Mouse (Mus musculus): ENCODE data around the gene Sh3glb1.

Gene Sh3glb1

GRCm38 (mm10) chr3:144714606-144715005, 5.5 kb downstream of the Sh3glb1 start:
- DNase-seq = no peak

- no peak for DNase-seq
These were observed 6.0 kb downstream of the Sh3glb1 start for GRCm38 (mm10) chr3:144714126-144714525.

- DNase-seq = no peak
These were observed 8.4 kb downstream of the Sh3glb1 start for GRCm38 (mm10) chr3:144711607-144712206.

GRCm38 (mm10) chr3:144708612-144709011, 11.5 kb downstream of the Sh3glb1 start:
- no peak for DNase-seq

GRCm38 (mm10) chr3:144703959-144704358, 16.2 kb downstream of the Sh3glb1 start:
- DNase-seq = no peak

GRCm38 (mm10) chr3:144698790-144699433, 21.2 kb downstream of the Sh3glb1 start:
- DNase-seq = no peak

- DNase-seq = no peak
These were observed 22.2 kb downstream of the Sh3glb1 start for GRCm38 (mm10) chr3:144697942-144698341.

GRCm38 (mm10) chr3:144697154-144697553, 23.0 kb downstream of the Sh3glb1 start:
- DNase-seq = no peak

- DNase-seq = no peak
These were observed 25.2 kb downstream of the Sh3glb1 start for GRCm38 (mm10) chr3:144694941-144695340.

GRCm38 (mm10) chr3:144694040-144694439, 26.1 kb downstream of the Sh3glb1 start:
- DNase-seq = no peak

- DNase-seq = no peak
These were observed 28.1 kb downstream of the Sh3glb1 start for GRCm38 (mm10) chr3:144692052-144692451.

- DNase-seq = peak in 1 of 2 experiments; percentile 11
These were observed 30.9 kb downstream of the Sh3glb1 start for GRCm38 (mm10) chr3:144689236-144689635.

GRCm38 (mm10) chr3:144688284-144688683, 31.9 kb downstream of the Sh3glb1 start:
- DNase-seq = no peak

- no peak for DNase-seq
These were observed 32.5 kb downstream of the Sh3glb1 start for GRCm38 (mm10) chr3:144687618-144688017.

- DNase-seq = no peak
These were observed 34.0 kb downstream of the Sh3glb1 start for GRCm38 (mm10) chr3:144686146-144686545.

- no peak for DNase-seq
These were observed 36.9 kb downstream of the Sh3glb1 start for GRCm38 (mm10) chr3:144683136-144683814.

- no peak for DNase-seq
These were observed 38.6 kb downstream of the Sh3glb1 start for GRCm38 (mm10) chr3:144681542-144681941.

- no peak for DNase-seq
These were observed 40.4 kb downstream of the Sh3glb1 start for GRCm38 (mm10) chr3:144679701-144680159.

- DNase-seq = no peak
These were observed 41.0 kb downstream of the Sh3glb1 start for GRCm38 (mm10) chr3:144679137-144679536.

- DNase-seq = no peak
These were observed 42.4 kb downstream of the Sh3glb1 start for GRCm38 (mm10) chr3:144677751-144678150.

- no peak for DNase-seq
These were observed 43.9 kb downstream of the Sh3glb1 start for GRCm38 (mm10) chr3:144676249-144676648.

- no peak for DNase-seq
These were observed 48.1 kb downstream of the Sh3glb1 start for GRCm38 (mm10) chr3:144672016-144672415.

- DNase-seq = no peak
These were observed 49.9 kb downstream of the Sh3glb1 start for GRCm38 (mm10) chr3:144669944-144670874.
